Mouse (Mus musculus) gastrocnemius, adult 2 months (tissue): Measurements from ENCODE around the gene Ankrd65. TPM values are rescaled to one million over a fixed set of nuclear protein-coding genes. Genes with fewer than 3 reads are reported as not detected.

ENCODE experiments used
- DNase-seq: peaks from one replicate; pipeline ENCODE4 v3.0.0; 2022
- H3K27ac ChIP-seq: fragments of 200-600 bp; 2 replicates; pipeline ENCODE4 v1.8.1; 2022; ENCODE audit warnings: mild to moderate bottlenecking
- H3K4me3 ChIP-seq: fragments of 200-600 bp; 2 replicates; pipeline ENCODE4 v1.8.1; 2022; ENCODE audit warnings: mild to moderate bottlenecking, moderate library complexity
- CTCF ChIP-seq: fragments of 200-600 bp; IDR thresholded peaks from 2 replicates; pipeline ENCODE4 v1.8.1; 2022; ENCODE audit warnings: antibody characterized with exemption, mild to moderate bottlenecking, moderate library complexity
- intact Hi-C: fragments of 180-260 bp; cut with DNase I; formaldehyde crosslinking; loops from one replicate; pipeline ENCODE4 v1.15.1; 2025
- total RNA-seq, 2 experiments: library from RNA; stranded (reverse); gene quantifications; 2 replicates each; pipeline ENCODE4 v1.2.3; 2021

The Ankrd65 gene
- total RNA-seq, 2 experiments from 2014 or later, result not detected

GRCm38 (mm10) chr4:155802741-155803339, 12.6 kb downstream of the Ankrd65 start, which contains the start of gene Mrpl20:
Gene Mrpl20, plus strand, starts transcription at chr4:155802878.
- intact Hi-C loops, result no loop called here
- peak within 1 kb of the TSS; percentile 88 for H3K4me3 ChIP-seq
- no peak for DNase-seq
- H3K27ac ChIP-seq, result peak within 1 kb of the TSS; percentile 91
- peak; percentile 27 for TF ChIP-seq CTCF

- peak overlapping the region; percentile 91 for H3K27ac ChIP-seq
Observed at GRCm38 (mm10) chr4:155803340-155804041, 13.3 kb downstream of the Ankrd65 start.

GRCm38 (mm10) chr4:155807841-155808240, 17.6 kb downstream of the Ankrd65 start:
- DNase-seq, result no peak
- Histone ChIP-seq H3K27ac (no peak overlapping the region), H3K4me3 (no peak overlapping the region)
- TF ChIP-seq CTCF, result no peak
- intact Hi-C loops, result no loop called here

More at GRCm38 (mm10) chr4:155803340-155804041, 13.3 kb downstream of the Ankrd65 start:
- DNase-seq, result peak; percentile 98
- peak overlapping the region; percentile 88 for H3K4me3 ChIP-seq
- intact Hi-C loops, result no loop called here
- TF ChIP-seq CTCF, result 0 out of 2 replicates have a peak, but pooled peaks have one; percentile 1

- DNase-seq, result peak; percentile 96
- intact Hi-C loops, result no loop called here
- peak within 1 kb of the TSS; percentile 80 for H3K4me3 ChIP-seq
- no peak for TF ChIP-seq CTCF
- H3K27ac ChIP-seq, result peak within 1 kb of the TSS; percentile 99
Observed at GRCm38 (mm10) chr4:155811929-155812664, 21.9 kb downstream of the Ankrd65 start, which contains the start of gene Ccnl2. Gene Ccnl2, plus strand, starts transcription at chr4:155812489.

GRCm38 (mm10) chr4:155812665-155813181, 22.5 kb downstream of the Ankrd65 start:
- no peak for DNase-seq
- peak overlapping the region; percentile 99 for H3K27ac ChIP-seq
- intact Hi-C loops, result loop anchor here (1.0 kb wide), 1 partner anchor 18 kb away; no protein-coding TSS in a partner anchor
- TF ChIP-seq CTCF, result no peak
- peak overlapping the region; percentile 80 for H3K4me3 ChIP-seq

GRCm38 (mm10) chr4:155817533-155817932, 27.3 kb downstream of the Ankrd65 start:
- intact Hi-C loops, result no loop called here
- no peak overlapping the region for H3K27ac ChIP-seq
- TF ChIP-seq CTCF, result no peak

GRCm38 (mm10) chr4:155821025-155821424, 30.8 kb downstream of the Ankrd65 start:
- TF ChIP-seq CTCF, result peak; percentile 51
- intact Hi-C loops, result no loop called here
- Histone ChIP-seq H3K27ac (no peak overlapping the region), H3K4me3 (no peak overlapping the region)
- DNase-seq, result no peak

More at GRCm38 (mm10) chr4:155817533-155817932, 27.3 kb downstream of the Ankrd65 start:
- no peak for DNase-seq
- no peak overlapping the region for H3K4me3 ChIP-seq

- Histone ChIP-seq H3K27ac (no peak overlapping the region), H3K4me3 (no peak overlapping the region)
- intact Hi-C loops, result no loop called here
- no peak for DNase-seq
- TF ChIP-seq CTCF, result no peak
Observed at GRCm38 (mm10) chr4:155823443-155823842, 33.2 kb downstream of the Ankrd65 start.

GRCm38 (mm10) chr4:155829866-155830265, 39.6 kb downstream of the Ankrd65 start:
- intact Hi-C loops, result loop anchor here (1.0 to 10.0 kb wide), 2 partner anchors 17 to 115 kb away; partner anchors contain the start of gene Ube2j2
- no peak overlapping the region for H3K27ac ChIP-seq
- DNase-seq, result no peak
- H3K4me3 ChIP-seq, result no peak overlapping the region
- TF ChIP-seq CTCF, result no peak

GRCm38 (mm10) chr4:155830596-155830995, 40.4 kb downstream of the Ankrd65 start:
- DNase-seq, result no peak
- no peak for TF ChIP-seq CTCF
- H3K27ac ChIP-seq, result peak overlapping the region; percentile 89
- peak overlapping the region; percentile 94 for H3K4me3 ChIP-seq
- intact Hi-C loops, result loop anchor here (1.0 to 10.0 kb wide), 2 partner anchors 17 to 114 kb away; partner anchors contain the start of gene Ube2j2

- intact Hi-C loops, result loop anchor here (10.0 kb wide), 1 partner anchor 114 kb away; the partner anchor contains the start of gene Ube2j2
- DNase-seq, result peak; percentile 98
- peak; percentile 85 for TF ChIP-seq CTCF
- peak within 1 kb of the TSS; percentile 94 for H3K4me3 ChIP-seq
- peak within 1 kb of the TSS; percentile 89 for H3K27ac ChIP-seq
Observed at GRCm38 (mm10) chr4:155831205-155831766, 41.0 kb downstream of the Ankrd65 start, which contains the start of gene Aurkaip1. Gene Aurkaip1, plus strand, starts transcription at chr4:155831272.

GRCm38 (mm10) chr4:155831831-155832230, 41.6 kb downstream of the Ankrd65 start:
- H3K4me3 ChIP-seq, result peak overlapping the region; percentile 94
- no peak for DNase-seq
- peak overlapping the region; percentile 89 for H3K27ac ChIP-seq
- intact Hi-C loops, result loop anchor here (2.0 to 10.0 kb wide), 2 partner anchors 15 to 113 kb away; partner anchors contain the start of genes Dvl1 and Ube2j2
- TF ChIP-seq CTCF, result no peak
